Mouse (Mus musculus) granulocyte monocyte progenitor cell, adult 5-6 weeks (primary cell): Measurements from ENCODE around the gene Adprhl2. TPM values are rescaled to one million over a fixed set of nuclear protein-coding genes. Genes with fewer than 3 reads are reported as not detected.

Experiments
- ATAC-seq: replicated peaks from 2 replicates; pipeline ENCODE4 v1.8.0; 2016; ENCODE audit warnings: mild to moderate bottlenecking, moderate TSS enrichment, inconsistent platforms; ENCODE audit not compliant: poor library complexity, severe bottlenecking
- total RNA-seq, 2 experiments: library from RNA; stranded (forward) in 1 of 2; stranded (reverse) in 1 of 2; fragments of 200-712, 200-1000 nt in 1 of 2; fragments of >200 nt in 1 of 2; fragmentation: Nextera tagmentation in 1 of 2; gene quantifications; 2 replicates each; pipeline ENCODE4 v1.2.3; 2014 to 2017

Adprhl2 gene
- total RNA-seq, 2 experiments from 2014 or later = 24.9 to 28.2 TPM

DNA sequence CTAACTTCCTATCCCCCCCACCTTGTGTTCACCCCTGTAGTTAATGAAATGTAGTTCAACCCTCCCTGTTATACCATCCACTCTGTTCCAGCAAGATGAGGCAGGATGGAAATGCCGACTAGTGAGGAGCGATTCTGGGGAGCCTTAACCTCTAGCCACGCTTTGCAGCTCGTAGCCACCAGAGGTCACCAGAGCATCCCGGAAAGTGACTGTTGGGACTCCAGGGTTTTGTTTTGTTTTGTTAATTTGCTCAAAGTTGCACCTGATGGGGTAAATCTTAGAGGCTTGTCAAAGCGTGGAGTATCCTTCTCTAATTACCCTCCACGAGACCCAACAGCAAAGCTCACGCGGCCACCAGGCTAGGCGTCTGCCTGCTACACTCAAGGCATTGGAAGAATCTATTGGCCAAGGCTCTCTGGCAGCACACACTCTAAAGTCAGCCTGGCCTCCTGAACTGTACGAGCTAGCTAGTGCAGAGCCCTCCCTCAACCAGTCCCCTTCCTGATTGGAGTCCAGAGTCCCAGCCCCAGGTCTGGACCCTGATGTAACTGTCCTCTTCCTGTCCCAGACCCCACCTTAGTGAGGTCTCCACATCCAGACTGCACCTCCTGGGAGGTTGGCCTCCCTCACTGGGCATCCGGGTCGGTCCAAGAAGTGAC is 43.5 kb downstream of the Adprhl2 start:
- ATAC-seq = peak; percentile 81

DNA sequence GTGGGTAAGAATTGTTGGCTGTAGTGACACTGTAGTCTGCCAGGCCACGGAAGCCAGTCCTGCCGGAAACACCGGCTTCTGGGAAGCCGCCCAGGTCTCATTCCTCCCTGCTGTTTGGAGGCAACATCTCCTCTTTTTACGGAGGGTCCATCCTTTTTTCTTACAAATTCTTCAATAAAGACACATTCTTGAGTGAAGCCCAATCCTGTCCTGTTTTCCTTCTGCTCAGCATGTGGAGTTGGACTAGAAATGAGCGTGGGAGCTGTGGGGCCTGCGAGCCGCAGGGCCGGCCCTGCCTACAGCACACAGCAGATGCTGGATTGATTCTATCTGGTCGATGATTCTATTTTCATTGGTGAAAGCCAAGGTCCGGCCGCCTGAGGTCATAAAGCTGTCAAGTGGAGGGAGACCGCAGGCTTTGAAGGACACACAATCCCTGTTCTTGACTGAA is 45.8 kb downstream of the Adprhl2 start:
- no peak for ATAC-seq

DNA sequence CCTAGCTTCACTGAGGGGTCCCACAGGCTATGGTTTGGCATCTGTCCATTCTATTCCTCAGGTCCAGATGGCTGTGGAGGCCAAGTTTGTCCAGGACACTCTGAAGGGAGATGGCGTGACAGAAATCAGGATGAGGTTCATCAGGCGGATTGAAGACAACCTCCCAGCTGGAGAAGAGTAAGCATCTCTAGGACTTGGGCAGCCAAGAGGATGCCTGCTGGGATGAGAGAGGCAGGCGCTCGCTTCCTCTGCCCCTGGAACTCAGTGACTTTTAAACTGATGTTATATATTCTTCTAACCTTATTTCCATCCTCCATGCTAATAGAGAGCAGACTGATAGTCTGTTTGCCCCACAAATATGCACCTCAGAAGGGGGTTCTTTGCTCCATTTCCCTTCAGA is 46.4 kb downstream of the Adprhl2 start:
- ATAC-seq = no peak

DNA sequence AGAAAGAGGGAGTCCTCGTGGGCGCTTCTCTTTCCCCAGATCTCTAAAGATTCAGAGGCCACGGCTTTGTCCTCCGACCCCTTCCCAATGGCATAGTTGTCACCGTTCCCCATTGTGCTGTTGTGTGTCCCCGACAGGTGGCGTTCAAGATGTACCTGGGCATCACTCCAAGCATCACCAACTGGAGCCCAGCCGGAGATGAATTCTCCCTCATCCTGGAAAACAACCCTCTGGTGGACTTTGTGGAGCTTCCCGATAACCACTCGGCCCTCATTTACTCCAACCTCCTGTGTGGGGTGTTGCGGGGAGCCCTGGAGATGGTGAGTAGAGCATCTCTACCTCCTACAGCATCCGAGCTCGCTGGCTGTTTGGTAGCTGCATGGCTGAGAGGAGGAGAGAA is 47.8 kb downstream of the Adprhl2 start:
- ATAC-seq = no peak

DNA sequence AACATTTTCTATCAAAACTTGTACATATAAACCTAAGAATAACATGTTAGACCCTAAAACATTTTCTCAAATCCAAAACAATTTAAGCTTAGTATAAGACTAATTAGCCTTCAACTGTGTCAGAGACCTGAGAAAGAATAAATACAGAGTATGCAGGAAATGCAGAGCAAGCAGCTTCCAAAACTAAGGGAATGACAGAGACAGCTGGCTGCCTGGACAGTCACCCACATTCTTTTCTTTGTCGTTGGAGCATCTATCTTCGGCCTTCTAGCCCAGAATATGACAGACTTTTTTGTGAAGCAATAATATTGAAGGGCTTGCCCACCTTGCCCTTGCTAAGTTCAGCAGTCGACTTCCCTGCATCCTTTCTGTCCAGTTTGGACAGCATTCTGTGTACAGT is 52.2 kb downstream of the Adprhl2 start:
- ATAC-seq = no peak

Other genes with a start within 250 kb of the Adprhl2 start
- gene Lsm10, start 225.1 kb downstream of the Adprhl2 start, total RNA-seq (2014; fragmentation: Nextera tagmentation) = 14.2 and 23.0 TPM in 2 replicates
- 10.9 and 12.5 TPM in 2 replicates for gene Lsm10, start 225.1 kb downstream of the Adprhl2 start, total RNA-seq (2017)
- gene Stk40, start 217.7 kb downstream of the Adprhl2 start, total RNA-seq (2014; fragmentation: Nextera tagmentation) = 5.9 and 6.3 TPM in 2 replicates
- 2.9 and 3.6 TPM in 2 replicates for gene Stk40, start 217.7 kb downstream of the Adprhl2 start, total RNA-seq (2017)
- gene Eva1b, start 174.0 kb downstream of the Adprhl2 start, total RNA-seq (2014; fragmentation: Nextera tagmentation) = 0.73 and 1.1 TPM in 2 replicates
- 1.0 and 2.4 TPM in 2 replicates for gene Eva1b, start 174.0 kb downstream of the Adprhl2 start, total RNA-seq (2017)
- 0.15 and 1.5 TPM in 2 replicates for gene Sh3d21, start 158.2 kb downstream of the Adprhl2 start, total RNA-seq (2014; fragmentation: Nextera tagmentation)
- 0.36 and 0.39 TPM in 2 replicates for gene Sh3d21, start 158.2 kb downstream of the Adprhl2 start, total RNA-seq (2017)
- 215 and 267 TPM in 2 replicates for gene Thrap3, start 118.9 kb downstream of the Adprhl2 start, total RNA-seq (2014; fragmentation: Nextera tagmentation)
- 304 and 361 TPM in 2 replicates for gene Thrap3, start 118.9 kb downstream of the Adprhl2 start, total RNA-seq (2017)
- gene Map7d1, start 65.4 kb downstream of the Adprhl2 start, total RNA-seq (2014; fragmentation: Nextera tagmentation) = 20.6 and 25.6 TPM in 2 replicates
- gene Map7d1, start 65.4 kb downstream of the Adprhl2 start, total RNA-seq (2017) = 12.8 and 20.2 TPM in 2 replicates
- 46.2 and 55.5 TPM in 2 replicates for gene Trappc3, start 59.4 kb downstream of the Adprhl2 start, total RNA-seq (2014; fragmentation: Nextera tagmentation)
- gene Trappc3, start 59.4 kb downstream of the Adprhl2 start, total RNA-seq (2017) = 48.4 and 54.8 TPM in 2 replicates
- gene Col8a2, start 34.9 kb downstream of the Adprhl2 start, total RNA-seq (2014; fragmentation: Nextera tagmentation) = not detected in 2 replicates
- not detected in 2 replicates for gene Col8a2, start 34.9 kb downstream of the Adprhl2 start, total RNA-seq (2017)
- not detected in 2 replicates for gene Tekt2, start 4.0 kb upstream of the Adprhl2 start, total RNA-seq (2014; fragmentation: Nextera tagmentation)
- gene Tekt2, start 4.0 kb upstream of the Adprhl2 start, total RNA-seq (2017) = not detected in 2 replicates
- 8.9 and 21.4 TPM in 2 replicates for gene Ago3, start 107.9 kb upstream of the Adprhl2 start, total RNA-seq (2014; fragmentation: Nextera tagmentation)
- gene Ago3, start 107.9 kb upstream of the Adprhl2 start, total RNA-seq (2017) = 6.6 and 6.8 TPM in 2 replicates
- gene Ago1, start 146.9 kb upstream of the Adprhl2 start, total RNA-seq (2014; fragmentation: Nextera tagmentation) = 22.5 and 32.9 TPM in 2 replicates
- gene Ago1, start 146.9 kb upstream of the Adprhl2 start, total RNA-seq (2017) = 18.2 and 18.6 TPM in 2 replicates
- 2.7 and 4.6 TPM in 2 replicates for gene Ago4, start 211.8 kb upstream of the Adprhl2 start, total RNA-seq (2014; fragmentation: Nextera tagmentation)
- 4.1 and 4.6 TPM in 2 replicates for gene Ago4, start 211.8 kb upstream of the Adprhl2 start, total RNA-seq (2017)
- 37.8 and 57.9 TPM in 2 replicates for gene Clspn, start 235.2 kb upstream of the Adprhl2 start, total RNA-seq (2014; fragmentation: Nextera tagmentation)
- 53.5 and 91.2 TPM in 2 replicates for gene Clspn, start 235.2 kb upstream of the Adprhl2 start, total RNA-seq (2017)